Mouse (Mus musculus) ES-Bruce4 (cell line): ENCODE results near the gene Wnt6.

Source experiments
- CTCF ChIP-seq: IDR thresholded peaks from one replicate; pipeline ENCODE4 v1.8.1; 2011; ENCODE audit warnings: low read depth, low read length
- EP300 ChIP-seq: IDR thresholded peaks from 2 replicates; pipeline ENCODE4 v1.6.1; 2011; ENCODE audit warnings: low read depth, low read length; ENCODE audit not compliant: insufficient read depth
- POLR2A ChIP-seq: IDR thresholded peaks from one replicate; pipeline ENCODE4 v1.8.1; 2011; ENCODE audit warnings: low read length; ENCODE audit not compliant: insufficient read depth

GRCm38 (mm10) chr1:74775816-74776215, 4.1 kb downstream of the Wnt6 start:
- TF ChIP-seq CTCF, result peak; percentile 46
- TF ChIP-seq POLR2A, result no peak
- TF ChIP-seq EP300, result no peak
